Mouse (Mus musculus) spleen, postnatal 4 days (tissue): Measurements from ENCODE around the gene Dpp8.

Source experiments
- DNase-seq, 2 experiments: peaks; one replicate each; pipeline ENCODE4 v3.0.0; 2022; ENCODE audit warnings: low spot score in 2 of 2

Gene Dpp8

DNA sequence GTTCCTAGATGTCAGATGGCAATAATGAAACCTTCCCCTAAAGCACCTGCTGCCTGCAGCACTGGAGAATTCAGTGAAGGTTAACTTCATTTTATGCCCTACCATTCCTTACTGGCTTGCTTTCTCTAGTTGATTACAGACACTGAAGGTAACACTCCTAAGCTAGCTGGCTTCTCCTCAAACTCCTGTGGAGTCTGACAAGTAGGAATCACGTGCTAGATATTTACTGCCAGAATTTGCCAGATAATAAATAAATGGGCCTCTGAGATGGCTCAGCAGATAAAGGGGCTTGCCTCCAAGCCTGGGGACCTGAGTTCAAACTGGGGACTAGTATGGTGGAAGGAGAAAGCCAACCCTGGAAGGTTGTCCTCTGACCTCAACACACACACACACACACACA, 54.6 kb downstream of the Dpp8 start:
- DNase-seq = no peak

DNA sequence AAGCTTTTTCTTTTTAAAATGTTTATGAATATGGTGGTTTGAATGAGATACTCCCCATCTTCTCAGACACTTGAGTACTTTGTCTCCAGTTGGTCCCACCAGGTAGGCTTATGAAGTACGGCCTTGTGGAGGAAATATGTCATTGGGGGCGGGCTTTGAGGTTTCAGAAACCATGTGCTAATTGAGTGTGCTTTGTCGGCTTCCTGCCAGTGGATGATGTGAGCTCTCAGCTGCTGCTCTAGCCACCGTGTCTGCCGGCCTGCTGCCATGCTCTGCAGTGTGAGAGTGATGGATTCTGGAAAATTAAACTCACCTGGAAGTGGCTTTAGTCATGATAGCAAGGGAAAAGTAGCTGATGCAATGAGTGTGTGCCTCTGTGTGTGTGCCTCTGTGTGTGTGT, 55.3 kb downstream of the Dpp8 start:
- DNase-seq = no peak

DNA sequence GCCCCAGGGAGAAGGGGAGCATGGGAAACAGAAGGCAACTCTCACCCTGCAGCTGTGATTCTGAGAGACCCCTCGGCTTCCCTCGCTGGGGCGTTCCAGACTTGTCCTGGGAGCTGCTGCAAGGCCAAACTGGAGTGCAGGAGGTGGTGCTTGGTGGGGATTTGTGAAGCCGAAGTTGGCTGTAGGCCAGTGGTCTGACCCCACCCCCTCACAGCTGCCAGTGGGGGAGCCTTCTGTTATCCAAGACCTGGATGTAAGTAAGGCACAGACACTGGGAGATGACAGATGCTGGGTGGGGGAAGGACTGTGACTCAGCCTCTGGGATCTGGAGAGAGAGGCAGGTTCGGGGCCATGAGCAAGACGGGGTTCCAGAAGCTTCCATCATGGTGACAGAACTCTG, 62.0 kb downstream of the Dpp8 start:
- DNase-seq = no peak

- no peak for DNase-seq
These were observed 68.9 kb downstream of the Dpp8 start, which contains the start of gene Igdcc4 for GRCm38 (mm10) chr9:65100991-65101685. Gene Igdcc4, plus strand, starts transcription at chr9:65101486.

- DNase-seq = no peak
These were observed 69.6 kb downstream of the Dpp8 start for GRCm38 (mm10) chr9:65101686-65102376.

DNA sequence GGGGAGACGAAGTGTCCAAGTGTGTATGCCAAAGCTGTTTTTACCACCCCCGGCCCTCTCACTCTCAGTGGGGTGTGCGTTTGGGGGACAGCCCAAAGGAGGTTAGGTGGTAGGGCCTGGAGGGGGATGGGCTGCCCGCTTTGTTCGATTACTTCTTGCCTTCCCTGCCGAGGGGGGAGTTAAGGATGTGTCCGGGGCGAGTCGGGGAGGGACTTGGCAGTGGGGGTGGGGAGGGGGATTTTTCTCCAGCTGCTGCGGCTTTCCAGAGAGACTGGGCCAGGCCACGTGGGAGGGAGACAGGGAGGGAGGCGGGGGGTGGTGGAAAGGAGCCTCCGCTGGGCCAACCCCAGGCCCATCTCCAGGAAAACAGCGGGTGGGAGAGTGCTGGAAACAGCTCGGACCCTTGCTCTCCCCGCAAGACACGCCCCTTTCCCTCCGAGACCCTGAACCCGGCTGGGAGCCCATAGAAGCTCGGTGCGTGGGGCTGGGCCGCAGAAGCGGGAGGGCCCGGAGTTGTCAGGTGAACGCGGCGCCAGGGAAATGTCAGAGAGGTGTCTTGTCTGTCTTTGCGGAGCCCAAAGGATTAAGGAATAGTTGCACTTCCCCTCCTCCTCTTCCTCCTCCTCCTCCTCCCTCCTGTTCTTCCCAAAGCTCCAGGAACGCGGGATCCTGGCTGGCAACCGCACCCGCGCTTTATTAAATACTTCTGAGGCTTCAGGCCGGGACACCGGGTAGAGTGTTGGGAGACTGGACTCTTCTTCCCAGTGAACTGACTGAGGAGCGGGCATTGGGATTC, 70.4 kb downstream of the Dpp8 start:
- DNase-seq = no peak

DNA sequence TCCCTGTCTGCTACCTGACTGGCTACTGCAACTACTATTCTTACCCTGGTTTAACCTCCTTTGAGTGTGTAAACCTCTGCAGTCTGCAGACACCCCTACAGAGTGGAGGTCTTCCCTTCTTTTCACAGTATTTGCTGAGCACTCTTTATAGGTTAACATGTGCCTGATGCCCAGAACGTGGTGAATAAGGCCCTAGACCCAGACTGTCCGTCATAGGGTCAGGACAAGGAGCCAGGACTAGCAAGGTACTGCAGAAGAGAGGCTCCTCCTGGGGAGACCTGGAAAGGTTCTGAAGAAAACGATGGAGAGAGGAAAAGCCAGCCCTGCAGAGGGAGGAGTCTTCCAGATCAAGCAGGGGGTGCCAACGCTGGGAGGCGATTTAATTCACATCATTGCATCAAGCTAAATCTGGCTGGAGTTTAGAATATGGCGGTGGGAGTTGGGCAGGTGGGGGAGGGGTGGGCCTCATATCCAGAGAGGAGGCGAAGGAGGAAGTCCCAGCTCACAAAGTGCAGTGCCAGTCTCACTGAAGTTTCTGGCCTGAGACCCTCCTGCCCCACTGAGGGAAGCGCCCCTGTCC, 71.0 kb downstream of the Dpp8 start:
- DNase-seq = no peak

DNA sequence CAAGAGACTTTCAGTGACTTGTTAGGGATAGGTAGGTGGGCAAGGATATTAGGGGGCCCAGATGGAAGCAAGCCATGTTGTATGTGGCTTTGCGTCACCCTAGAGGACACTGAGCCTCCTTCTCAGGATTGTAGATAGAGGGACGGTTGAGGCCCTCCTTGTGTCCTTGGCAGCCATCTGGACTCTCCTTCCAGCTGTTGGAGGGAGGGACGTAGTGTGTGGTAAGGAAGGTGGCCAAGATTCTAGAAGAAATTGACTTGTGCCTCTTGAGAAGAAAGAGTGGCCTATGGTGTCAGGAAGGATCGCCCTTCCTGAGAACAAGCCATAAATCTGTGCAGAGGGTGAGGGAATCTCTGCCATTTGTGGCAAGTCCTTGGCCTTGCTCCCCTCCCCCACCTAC, 74.6 kb downstream of the Dpp8 start:
- DNase-seq = no peak

DNA sequence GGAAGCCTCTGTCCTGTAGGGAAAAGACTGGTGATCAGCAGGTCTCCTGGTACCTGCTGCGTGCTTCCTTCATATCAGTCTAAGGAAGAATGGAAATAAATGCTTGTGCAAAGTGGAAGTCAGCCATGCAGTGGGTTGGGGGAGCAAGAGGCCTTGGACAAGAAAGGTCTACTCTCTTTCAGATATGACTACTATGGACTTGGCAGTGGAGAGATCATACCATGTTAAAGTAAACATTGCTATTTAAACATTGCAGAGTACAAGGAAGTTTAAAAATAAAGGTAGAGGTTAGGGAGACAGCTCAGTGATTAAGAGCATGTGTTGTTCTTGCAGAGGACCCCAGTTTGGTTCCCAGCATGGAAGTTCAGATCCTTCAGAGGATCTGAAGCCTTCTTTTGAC, 75.7 kb downstream of the Dpp8 start:
- no peak for DNase-seq

DNA sequence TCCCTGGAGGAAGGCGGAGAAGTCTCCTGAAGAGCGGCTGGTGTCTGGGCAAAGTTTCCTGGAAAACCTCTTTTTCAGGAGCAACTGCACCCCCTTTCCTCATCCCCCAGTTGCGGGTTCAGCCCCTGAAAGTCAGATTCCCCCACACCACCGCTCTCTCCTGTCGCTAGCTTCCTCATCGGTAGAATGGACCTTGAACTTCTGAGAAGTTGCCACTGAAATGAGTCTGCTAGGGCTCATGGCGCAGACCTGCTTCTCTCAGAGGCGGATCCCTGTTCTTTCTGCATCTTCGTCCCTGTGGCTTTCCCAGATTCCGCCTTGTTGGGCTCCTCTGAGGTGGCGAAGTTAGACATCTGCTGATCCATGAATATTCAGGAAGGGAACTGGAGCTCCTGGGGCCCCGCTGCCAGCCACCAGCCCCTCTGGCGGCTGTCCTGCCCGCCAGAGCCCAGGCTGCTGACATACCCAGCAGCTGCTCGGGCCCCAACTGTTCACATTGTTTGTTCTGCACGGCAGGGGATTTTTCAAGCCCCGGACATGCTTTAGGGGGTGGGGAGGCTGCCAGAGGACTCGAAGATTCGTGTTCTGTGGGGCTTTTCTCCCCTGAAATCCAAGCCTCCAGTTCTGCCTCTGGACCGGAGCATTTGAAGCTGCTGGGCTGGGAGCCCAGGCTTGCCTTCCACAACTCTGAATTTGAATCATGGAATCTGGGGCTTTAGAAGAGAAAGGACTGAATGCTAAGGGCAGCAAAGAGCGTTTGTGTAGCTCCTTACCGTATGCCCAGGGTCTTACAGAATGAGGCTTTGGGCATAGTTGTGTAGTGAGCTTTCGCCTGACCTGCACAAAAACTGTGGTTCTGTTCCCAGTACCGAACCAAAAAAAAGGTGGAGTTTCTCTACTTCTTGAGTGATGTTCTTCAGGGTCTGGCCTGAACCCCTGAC, 77.2 kb downstream of the Dpp8 start:
- no peak for DNase-seq

GRCm38 (mm10) chr9:65111698-65112097, 79.5 kb downstream of the Dpp8 start:
- DNase-seq = no peak

- DNase-seq = no peak
These were observed 81.5 kb downstream of the Dpp8 start for GRCm38 (mm10) chr9:65113694-65114093.

DNA sequence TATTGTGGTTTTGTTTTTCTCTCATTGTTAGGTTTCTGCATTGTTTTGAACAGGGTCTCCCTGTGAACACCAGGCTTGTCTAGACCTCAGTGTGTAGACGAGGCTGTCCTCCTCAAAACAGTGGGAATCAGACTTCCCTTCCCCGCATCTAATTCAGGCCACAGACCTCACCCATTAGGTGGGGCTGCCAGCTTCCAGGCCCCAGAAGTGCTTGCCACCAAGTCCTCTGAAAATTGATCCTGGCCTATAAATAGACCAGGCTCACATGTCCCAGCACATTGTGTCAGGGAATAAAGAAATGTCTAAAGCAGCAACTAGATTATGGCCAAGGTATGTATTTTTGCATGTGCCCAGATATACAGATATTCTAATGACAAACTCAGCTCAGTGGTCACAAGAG, 83.7 kb downstream of the Dpp8 start:
- no peak for DNase-seq

DNA sequence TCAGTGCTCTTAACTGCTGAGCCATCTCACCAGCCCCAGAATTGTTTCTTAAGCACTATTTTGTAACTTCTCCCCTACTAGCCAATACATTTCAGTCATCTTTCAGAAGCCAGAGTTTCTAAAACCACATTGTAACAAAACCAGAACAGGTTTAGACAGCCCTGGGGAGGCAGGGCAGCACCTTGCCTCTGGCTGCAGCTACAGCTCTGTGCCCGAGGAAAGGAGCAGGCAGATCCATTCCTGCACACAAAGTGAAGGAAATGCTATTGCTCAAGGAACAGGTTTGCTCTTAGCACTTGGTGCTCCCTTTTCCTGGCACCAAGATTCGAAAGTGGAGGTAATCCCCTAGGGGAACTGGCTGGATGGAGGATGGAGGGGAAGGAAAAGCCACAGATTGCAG, 85.3 kb downstream of the Dpp8 start:
- DNase-seq = no peak

GRCm38 (mm10) chr9:65120935-65121334, 88.7 kb downstream of the Dpp8 start:
- DNase-seq = peak; percentile 55 to 81

- no peak for DNase-seq
These were observed 90.3 kb downstream of the Dpp8 start for GRCm38 (mm10) chr9:65122545-65122944.

- DNase-seq = peak; percentile 47 to 80
These were observed 91.4 kb downstream of the Dpp8 start for GRCm38 (mm10) chr9:65123552-65124168.

GRCm38 (mm10) chr9:65128123-65128815, 96.1 kb downstream of the Dpp8 start:
- peak; percentile 41 to 76 for DNase-seq

DNA sequence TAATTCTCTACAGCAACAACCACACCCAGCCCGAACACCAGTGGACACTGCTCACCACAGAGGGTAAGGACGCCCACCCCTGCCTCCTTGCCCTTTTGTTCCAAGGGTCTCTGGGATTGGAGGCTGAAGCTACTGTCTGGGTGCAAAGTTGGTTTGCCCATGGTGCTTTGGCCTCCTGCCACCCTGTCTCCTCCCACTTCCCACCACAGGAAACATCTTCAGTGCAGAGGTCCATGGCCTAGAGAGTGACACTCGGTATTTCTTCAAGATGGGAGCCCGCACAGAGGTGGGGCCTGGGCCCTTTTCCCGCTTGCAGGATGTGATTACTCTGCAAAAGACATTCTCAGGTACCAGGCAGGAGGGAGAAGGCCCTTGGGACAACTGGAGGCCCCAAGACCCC, 99.5 kb downstream of the Dpp8 start:
- no peak for DNase-seq
